Mouse (Mus musculus) stomach, embryonic 15.5 days (tissue): Measurements from ENCODE around the gene Gins3. TPM values are rescaled to one million over a fixed set of nuclear protein-coding genes. Genes with fewer than 3 reads are reported as not detected.
A peak's percentile ranks its signal among the peaks of the same experiment; 100 is the strongest.

Experiments
- ATAC-seq: fragments of 200-750 bp; cut with Nextera tagmentation; 2 replicates; pipeline ENCODE4 v1.8.0; 2017; ENCODE audit warnings: low read depth, moderate number of reproducible peaks, moderate TSS enrichment; ENCODE audit not compliant: insufficient read depth, low FRiP score
- H3K27ac ChIP-seq: fragments of 300-500 bp; sonication (generic); 2 replicates; pipeline ENCODE4 v1.5.1; 2015; ENCODE audit warnings: mild to moderate bottlenecking, inconsistent platforms
- H3K27me3 ChIP-seq: fragments of 300-500 bp; sonication (generic); replicated peaks from 2 replicates; pipeline ENCODE4 v1.6.1; 2015; ENCODE audit warnings: inconsistent platforms
- H3K36me3 ChIP-seq: fragments of 300-500 bp; sonication (generic); 2 replicates; pipeline ENCODE4 v1.6.1; 2015; ENCODE audit warnings: inconsistent platforms
- H3K4me1 ChIP-seq: fragments of 300-500 bp; sonication (generic); 2 replicates; pipeline ENCODE4 v1.6.1; 2015; ENCODE audit warnings: inconsistent platforms
- H3K4me2 ChIP-seq: fragments of 300-500 bp; sonication (generic); 2 replicates; pipeline ENCODE4 v1.6.1; 2015; ENCODE audit warnings: mild to moderate bottlenecking, inconsistent platforms
- H3K4me3 ChIP-seq: fragments of 300-500 bp; sonication (generic); replicated peaks from 2 replicates; pipeline ENCODE4 v1.5.1; 2015; ENCODE audit warnings: inconsistent platforms
- H3K9ac ChIP-seq: fragments of 300-500 bp; sonication (generic); 2 replicates; pipeline ENCODE4 v1.6.1; 2015; ENCODE audit warnings: inconsistent platforms
- H3K9me3 ChIP-seq: fragments of 300-500 bp; sonication (generic); 2 replicates; pipeline ENCODE4 v1.6.1; 2016; ENCODE audit warnings: inconsistent platforms
- WGBS: fragments of 180-500 bp; shearing (Covaris S2); methylation state at CpG from one replicate; pipeline ENCODE4 v1.1.7; 2015; 5-methylcytosine and 5-hydroxymethylcytosine counted together
- polyA plus RNA-seq: library from polyadenylated mRNA; unstranded; fragments of >200 nt; fragmentation: Nextera tagmentation; extraction: Ambion mirVana; gene quantifications from 2 replicates; pipeline ENCODE4 v1.2.1, GENCODE M21; 2015

Gene Gins3
- polyA plus RNA-seq, 1 experiment from 2014 or later: 16.4 TPM

GRCm38 (mm10) chr8:95672811-95673210, 39.6 kb downstream of the Gins3 start:
- no peak for ATAC-seq
- Histone ChIP-seq H3K9ac (no peak overlapping the region), H3K4me1 (peaks cover 5% of the 10 kb centered on the region; the same call in 1 of the 2 replicates), H3K4me2 (no peak overlapping the region), H3K36me3 (no peaks in the 10 kb centered on the region), H3K27me3 (peaks cover 41% of the 10 kb centered on the region), H3K9me3 (no peaks in the 10 kb centered on the region), H3K4me3 (no peak overlapping the region), H3K27ac (no peak overlapping the region)
- WGBS: 72% methylated on average over 5 of the region's 5 CpGs

GRCm38 (mm10) chr8:95676631-95677030, 43.4 kb downstream of the Gins3 start, which contains the start of gene Ndrg4:
Ndrg4 (plus strand) TSS chr8:95676980.
- WGBS: 42% methylated on average over 9 of the region's 9 CpGs
- H3K4me1 ChIP-seq: peaks cover 11% of the 10 kb centered on the region; the same call in 1 of the 2 replicates
- no peak within 1 kb of the TSS for H3K9ac ChIP-seq
- peaks cover 72% of the 10 kb centered on the region for H3K27me3 ChIP-seq
- no peak within 1 kb of the TSS for H3K27ac ChIP-seq
- peak within 1 kb of the TSS; percentile 51 for H3K4me3 ChIP-seq
- no peak for ATAC-seq
- H3K4me2 ChIP-seq: peak within 1 kb of the TSS; percentile 98
- no peaks in the 10 kb centered on the region for H3K36me3 ChIP-seq
- no peaks in the 10 kb centered on the region for H3K9me3 ChIP-seq

- Histone ChIP-seq H3K36me3 (no peaks in the 10 kb centered on the region), H3K27ac (no peak overlapping the region), H3K4me2 (peak overlapping the region; percentile 98), H3K4me3 (peak overlapping the region; percentile 51), H3K9ac (no peak overlapping the region), H3K27me3 (peaks cover 72% of the 10 kb centered on the region), H3K4me1 (peaks cover 11% of the 10 kb centered on the region; the same call in 1 of the 2 replicates), H3K9me3 (no peaks in the 10 kb centered on the region)
- 2% methylated on average over 44 of the region's 48 CpGs for WGBS
- ATAC-seq: 0 out of 2 replicates have a peak, but pooled peaks have one; percentile 25
Observed at GRCm38 (mm10) chr8:95677591-95678023, 44.4 kb downstream of the Gins3 start.

GRCm38 (mm10) chr8:95678024-95678611, 44.9 kb downstream of the Gins3 start:
- peaks cover 11% of the 10 kb centered on the region; the same call in 1 of the 2 replicates for H3K4me1 ChIP-seq
- H3K4me3 ChIP-seq: peak overlapping the region; percentile 51
- H3K9ac ChIP-seq: no peak overlapping the region
- H3K27ac ChIP-seq: no peak overlapping the region
- under 1% methylated on average over 59 of the region's 70 CpGs for WGBS
- H3K9me3 ChIP-seq: no peaks in the 10 kb centered on the region
- H3K4me2 ChIP-seq: peak overlapping the region; percentile 98
- 0 out of 2 replicates have a peak, but pooled peaks have one; percentile 21 for ATAC-seq
- H3K27me3 ChIP-seq: peaks cover 72% of the 10 kb centered on the region
- no peaks in the 10 kb centered on the region for H3K36me3 ChIP-seq

- no peak for ATAC-seq
- H3K9me3 ChIP-seq: no peaks in the 10 kb centered on the region
- H3K36me3 ChIP-seq: no peaks in the 10 kb centered on the region
- H3K27ac ChIP-seq: no peak overlapping the region
- H3K4me2 ChIP-seq: no peak overlapping the region
- peaks cover 8% of the 10 kb centered on the region for H3K27me3 ChIP-seq
- no peak overlapping the region for H3K9ac ChIP-seq
- 69% methylated on average over 10 of the region's 10 CpGs for WGBS
- H3K4me3 ChIP-seq: no peak overlapping the region
- H3K4me1 ChIP-seq: no peaks in the 10 kb centered on the region
Observed at GRCm38 (mm10) chr8:95688073-95688672, 54.9 kb downstream of the Gins3 start.

- H3K9me3 ChIP-seq: no peaks in the 10 kb centered on the region
- ATAC-seq: no peak
- H3K4me3 ChIP-seq: no peak overlapping the region
- WGBS: 69% methylated on average over 13 of the region's 13 CpGs
- no peak overlapping the region for H3K4me2 ChIP-seq
- H3K36me3 ChIP-seq: no peaks in the 10 kb centered on the region
- H3K27me3 ChIP-seq: peaks cover 17% of the 10 kb centered on the region
- H3K27ac ChIP-seq: no peak overlapping the region
- H3K4me1 ChIP-seq: no peaks in the 10 kb centered on the region
- H3K9ac ChIP-seq: no peak overlapping the region
Observed at GRCm38 (mm10) chr8:95690929-95691541, 57.8 kb downstream of the Gins3 start.

GRCm38 (mm10) chr8:95694631-95695030, 61.4 kb downstream of the Gins3 start:
- H3K4me1 ChIP-seq: no peaks in the 10 kb centered on the region
- no peaks in the 10 kb centered on the region for H3K9me3 ChIP-seq
- no peak overlapping the region for H3K4me2 ChIP-seq
- 24% methylated on average over 6 of the region's 6 CpGs for WGBS
- H3K36me3 ChIP-seq: no peaks in the 10 kb centered on the region
- peaks cover 21% of the 10 kb centered on the region for H3K27me3 ChIP-seq
- no peak overlapping the region for H3K4me3 ChIP-seq
- ATAC-seq: no peak; the same call in 1 of the 2 replicates
- no peak overlapping the region for H3K9ac ChIP-seq
- no peak overlapping the region for H3K27ac ChIP-seq

Other genes starting within 250 kb of the Gins3 start
- 134 and 140 TPM in 2 replicates for gene Cfap20, start 198.6 kb upstream of the Gins3 start, polyA plus RNA-seq
- 8.8 and 11.1 TPM in 2 replicates for gene Csnk2a2, start 143.4 kb upstream of the Gins3 start, polyA plus RNA-seq
- 0.13 and 0.21 TPM in 2 replicates for gene Ccdc113, start 99.4 kb upstream of the Gins3 start, polyA plus RNA-seq
- not detected in 2 replicates for gene Prss54, start 57.1 kb upstream of the Gins3 start, polyA plus RNA-seq
- 16.7 and 17.5 TPM in 2 replicates for gene Ndrg4, start 43.5 kb downstream of the Gins3 start, polyA plus RNA-seq
- 20.9 and 23.8 TPM in 2 replicates for gene Setd6, start 82.4 kb downstream of the Gins3 start, polyA plus RNA-seq
- gene Cnot1, start 174.0 kb downstream of the Gins3 start, polyA plus RNA-seq: 51.8 and 60.3 TPM in 2 replicates
- 346 and 356 TPM in 2 replicates for gene Sap18b, start 191.9 kb downstream of the Gins3 start, polyA plus RNA-seq
- 13.2 and 16.7 TPM in 2 replicates for gene Slc38a7, start 220.1 kb downstream of the Gins3 start, polyA plus RNA-seq